Mouse (Mus musculus) brown adipose tissue, adult 24 weeks (tissue): ENCODE results near the gene Dcst2. TPM values are rescaled to one million over a fixed set of nuclear protein-coding genes. Genes with fewer than 3 reads are reported as not detected.
A peak's percentile ranks its signal among the peaks of the same experiment; 100 is the strongest.

Experiments used
- H3K27ac ChIP-seq: fragments of 200-500 bp; replicated peaks from 2 replicates; pipeline ENCODE4 v1.5.1; 2012; ENCODE audit warnings: low read depth, mild to moderate bottlenecking, low read length
- H3K4me1 ChIP-seq: fragments of 200-500 bp; 2 replicates; pipeline ENCODE4 v1.6.1; 2012; ENCODE audit warnings: low read length, mixed read lengths; ENCODE audit not compliant: control insufficient read depth, insufficient read depth, insufficient read length
- H3K4me3 ChIP-seq: fragments of 200-500 bp; 2 replicates; pipeline ENCODE4 v1.5.1; 2012; ENCODE audit warnings: low read depth, mild to moderate bottlenecking, low read length, moderate library complexity; ENCODE audit not compliant: insufficient read depth
- polyA plus RNA-seq: library from polyadenylated mRNA; stranded (reverse); fragments of >200 nt; gene quantifications from 2 replicates; pipeline ENCODE4 v1.2.4, GENCODE M21; 2012; ENCODE audit not compliant: missing spikeins, insufficient read depth, insufficient read length

Dcst2 gene
- polyA plus RNA-seq, 1 experiment = 1.2 TPM

DNA sequence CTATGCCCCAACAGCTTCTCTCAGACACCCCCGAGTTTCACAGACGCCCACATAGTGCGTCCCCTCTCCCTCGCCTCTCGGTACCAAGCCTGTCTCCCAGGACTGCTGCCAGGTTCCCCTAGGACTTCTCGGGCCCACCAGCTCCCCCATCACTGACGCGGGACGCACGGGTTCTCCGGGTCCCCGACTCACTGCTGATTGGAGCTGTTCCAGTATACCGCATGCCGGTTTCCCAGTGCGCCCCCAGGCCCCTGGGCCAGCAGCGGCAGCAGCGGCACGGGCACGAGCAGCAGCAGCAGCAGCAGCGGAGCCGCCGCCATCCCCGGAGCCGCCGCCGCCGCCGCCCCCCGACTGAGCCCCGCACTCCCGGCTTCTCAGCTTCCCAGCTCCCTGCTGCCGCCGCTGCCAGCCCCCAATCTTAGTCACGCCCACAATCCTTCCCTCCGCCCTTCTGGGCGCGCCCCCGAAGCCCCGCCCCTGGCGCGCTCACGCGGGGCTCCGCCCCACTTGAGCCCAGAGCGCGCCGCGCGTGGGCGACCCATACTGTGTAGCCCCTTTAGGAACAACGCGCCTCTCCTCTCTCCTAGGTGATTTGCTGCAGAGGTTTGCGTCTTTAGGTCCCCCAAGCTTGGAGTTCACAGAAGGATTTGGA lies 39.1 kb upstream of the Dcst2 start, which contains the start of gene Efna3:
Efna3 (minus strand) TSS at position 452 of the 652 bp plus-strand sequence.
- H3K27ac ChIP-seq = no peak within 1 kb of the TSS
- peak within 1 kb of the TSS; percentile 54 for H3K4me3 ChIP-seq
- H3K4me1 ChIP-seq = peaks cover 16% of the 10 kb centered on the region; the same call in 1 of the 2 replicates

DNA sequence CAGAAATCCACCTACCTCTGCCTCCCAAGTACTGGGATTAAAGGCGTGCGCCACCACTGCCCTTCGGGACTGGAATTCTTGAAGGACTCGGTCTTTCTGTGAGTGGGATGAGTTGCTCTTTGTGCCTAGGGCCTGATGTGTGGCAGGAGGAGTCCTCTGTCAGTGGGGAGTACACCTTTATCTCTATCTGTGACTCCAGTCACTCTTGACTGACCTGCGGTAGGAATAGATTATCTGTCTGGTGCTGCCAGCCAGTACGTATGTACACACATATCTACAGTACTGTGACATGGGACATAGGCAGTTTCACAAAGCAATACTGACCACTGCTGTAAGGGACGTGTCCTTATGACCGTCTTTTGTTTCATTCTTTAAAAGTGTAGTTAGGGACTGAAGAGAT lies 35.9 kb upstream of the Dcst2 start:
- H3K4me1 ChIP-seq = peaks cover 14% of the 10 kb centered on the region; the same call in 1 of the 2 replicates
- H3K27ac ChIP-seq = no peak overlapping the region
- H3K4me3 ChIP-seq = no peak overlapping the region

DNA sequence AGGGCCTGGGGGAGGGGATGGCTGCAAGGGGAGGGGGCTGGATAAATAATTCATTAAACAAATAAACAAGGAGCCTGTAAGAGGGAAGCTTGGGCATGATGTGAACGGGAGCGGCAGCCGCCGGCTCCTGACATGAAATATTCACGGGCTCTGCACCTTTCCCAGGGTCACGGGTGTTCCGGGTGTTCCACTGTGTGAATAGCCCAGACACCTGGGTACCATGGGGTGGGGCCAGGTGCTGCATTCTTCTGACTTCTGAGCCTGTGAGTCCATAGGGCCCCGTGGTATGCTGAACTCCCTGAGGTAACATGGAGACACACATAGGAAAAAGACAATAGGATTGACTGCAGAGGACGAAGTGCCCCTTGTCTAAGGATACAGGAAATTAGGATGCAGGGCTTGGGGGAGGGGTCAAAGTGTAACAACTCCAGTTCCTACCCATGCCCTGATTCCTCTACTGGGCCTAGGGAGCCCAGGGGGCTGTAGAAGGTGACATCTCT lies 34.4 kb upstream of the Dcst2 start:
- H3K4me1 ChIP-seq = peaks cover 1% of the 10 kb centered on the region; the same call in 1 of the 2 replicates
- no peak overlapping the region for H3K27ac ChIP-seq
- no peak overlapping the region for H3K4me3 ChIP-seq

DNA sequence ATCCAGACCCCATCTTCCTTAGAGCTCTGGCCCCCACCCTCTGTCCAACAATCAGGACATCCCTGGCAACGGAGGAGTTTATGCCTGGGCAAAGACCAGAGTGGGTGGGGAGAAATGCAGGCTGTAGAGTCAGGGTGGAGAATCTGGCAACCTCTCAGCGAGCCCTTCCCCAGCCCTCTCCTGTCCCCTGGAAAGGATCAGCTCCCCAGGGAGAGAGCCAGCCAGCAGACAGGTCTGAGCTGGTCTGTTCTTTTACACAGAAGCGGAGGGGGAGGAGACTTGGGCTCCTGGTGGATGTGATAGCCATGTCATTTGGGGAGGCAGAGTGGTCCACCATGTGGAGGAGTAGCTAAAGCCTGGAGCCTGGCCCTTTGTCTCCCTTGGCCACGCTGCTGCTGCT lies 33.2 kb upstream of the Dcst2 start:
- H3K27ac ChIP-seq = no peak overlapping the region

DNA sequence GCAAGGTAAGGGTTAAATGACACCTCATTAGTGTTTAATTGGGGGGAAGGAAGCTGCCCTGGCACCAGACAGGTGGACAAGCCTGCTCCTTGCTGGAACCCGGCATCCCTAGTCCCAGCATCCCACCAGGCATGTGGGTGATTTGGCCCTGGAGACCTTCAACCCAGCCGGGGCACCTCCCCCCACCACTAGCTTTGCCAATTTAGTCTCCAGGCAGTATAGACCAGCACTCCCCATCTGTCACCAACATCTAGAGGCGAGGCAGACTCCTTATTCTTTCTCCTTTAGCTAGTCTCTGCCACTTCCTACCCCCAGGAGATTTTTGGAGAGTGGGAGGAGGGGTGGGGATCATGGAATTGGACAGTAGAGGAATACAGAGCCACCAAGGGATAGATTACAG lies 31.4 kb upstream of the Dcst2 start:
- no peaks in the 10 kb centered on the region for H3K4me1 ChIP-seq
- H3K4me3 ChIP-seq = no peak overlapping the region
- no peak overlapping the region for H3K27ac ChIP-seq

More for the DNA sequence above, 33.2 kb upstream of the Dcst2 start:
- no peaks in the 10 kb centered on the region for H3K4me1 ChIP-seq
- H3K4me3 ChIP-seq = no peak overlapping the region

DNA sequence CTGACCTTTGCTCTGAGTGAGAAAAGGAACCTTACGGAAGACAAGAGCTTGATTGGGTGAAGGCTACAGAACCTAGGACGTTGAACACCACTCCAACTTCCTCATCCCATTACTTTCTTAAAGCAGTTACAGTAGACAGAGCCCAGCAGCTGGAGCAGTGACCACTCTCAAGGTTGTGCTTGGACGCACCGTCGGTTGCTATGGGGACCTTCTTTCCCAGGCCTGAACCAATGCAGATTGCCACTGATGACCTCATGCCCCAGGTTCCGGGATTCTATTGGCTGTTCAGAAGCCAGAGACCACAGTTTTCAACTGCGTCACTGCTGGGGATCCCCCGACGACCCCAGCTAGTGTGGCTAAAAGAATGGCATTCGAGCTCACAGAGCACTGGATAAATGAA lies 30.8 kb upstream of the Dcst2 start:
- Histone ChIP-seq H3K4me1 (no peaks in the 10 kb centered on the region), H3K4me3 (no peak overlapping the region), H3K27ac (no peak overlapping the region)

DNA sequence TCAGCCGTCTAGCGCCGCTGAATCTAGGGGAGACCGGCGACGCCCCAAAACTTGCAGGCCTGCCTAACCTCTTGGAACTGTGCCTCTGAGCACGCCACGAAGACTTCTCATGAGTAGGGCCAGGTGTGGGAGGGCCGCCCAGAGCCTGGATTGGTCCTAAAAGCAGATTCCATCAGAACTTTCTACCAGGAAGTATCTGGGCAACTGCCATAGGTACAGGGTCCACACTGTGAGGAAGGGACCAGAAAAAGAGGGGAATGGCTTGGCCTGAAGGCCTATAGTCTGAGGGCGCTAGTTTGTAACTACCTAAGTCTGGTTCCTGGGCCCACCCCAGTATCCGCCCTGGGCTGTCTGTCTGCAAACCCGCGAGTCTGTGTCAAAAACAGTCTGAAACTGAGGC lies 30.2 kb upstream of the Dcst2 start:
- Histone ChIP-seq H3K27ac (no peak overlapping the region), H3K4me1 (no peaks in the 10 kb centered on the region), H3K4me3 (no peak overlapping the region)

DNA sequence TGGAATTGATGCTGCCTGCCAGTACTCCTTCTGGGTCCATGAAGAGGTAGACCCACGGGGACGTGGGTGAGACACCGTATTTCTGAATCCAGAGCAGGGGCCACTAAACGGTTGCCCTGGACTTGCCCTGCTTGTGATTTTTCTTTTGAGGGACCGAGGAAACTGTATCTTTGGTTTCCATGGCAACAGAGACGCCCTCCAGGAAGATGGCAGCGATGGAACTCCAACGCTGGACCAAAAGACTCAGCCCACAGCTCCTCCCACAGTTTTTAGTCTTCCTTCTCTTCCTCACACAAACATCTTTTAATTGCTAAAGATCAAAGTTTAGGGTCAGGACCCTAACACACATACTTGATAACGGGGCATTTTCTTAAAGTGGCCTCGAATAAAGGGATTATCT lies 29.8 kb upstream of the Dcst2 start:
- H3K27ac ChIP-seq = no peak overlapping the region
- H3K4me3 ChIP-seq = no peak overlapping the region
- no peaks in the 10 kb centered on the region for H3K4me1 ChIP-seq

DNA sequence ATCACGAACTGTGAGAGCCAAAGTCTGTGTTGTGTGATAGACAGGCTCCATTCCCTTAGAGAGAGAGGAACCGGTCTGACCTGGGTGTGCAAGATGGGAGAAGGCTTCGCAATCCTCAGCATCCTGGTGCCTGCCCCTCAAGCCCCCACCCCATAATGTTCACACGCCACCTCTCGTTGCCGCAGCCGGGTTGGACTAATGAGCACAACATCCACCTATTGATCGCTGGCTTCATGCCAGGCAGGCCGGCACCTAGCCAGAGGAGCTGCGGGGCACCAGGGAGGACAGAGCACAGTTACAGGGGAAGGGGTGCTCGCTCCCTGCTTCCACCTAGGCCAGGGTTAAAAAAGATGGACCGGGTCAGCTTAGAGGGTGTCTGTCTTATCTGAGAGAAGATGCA lies 29.3 kb upstream of the Dcst2 start:
- H3K4me1 ChIP-seq = no peaks in the 10 kb centered on the region
- no peak overlapping the region for H3K27ac ChIP-seq
- no peak overlapping the region for H3K4me3 ChIP-seq

DNA sequence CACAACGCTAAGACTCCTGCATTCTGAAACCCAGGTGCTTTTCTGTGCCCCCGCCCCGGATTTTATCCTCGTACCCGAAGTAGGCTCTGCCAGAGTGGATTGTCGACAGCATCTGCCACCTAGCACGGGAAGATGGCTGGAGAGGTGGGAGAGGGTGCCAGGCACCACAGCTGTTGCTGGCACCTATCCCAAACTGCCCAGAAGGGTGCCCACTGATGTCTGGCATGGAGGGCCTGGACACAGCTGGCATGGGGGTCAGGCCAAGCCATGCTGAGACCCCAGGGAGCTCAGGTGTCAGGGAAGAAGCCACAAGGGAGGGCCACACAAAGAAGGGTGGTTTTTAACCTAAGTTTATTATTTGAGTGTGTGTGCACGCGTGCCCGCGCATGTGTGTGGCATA lies 28.7 kb upstream of the Dcst2 start:
- H3K27ac ChIP-seq = no peak overlapping the region
- H3K4me1 ChIP-seq = no peaks in the 10 kb centered on the region
- H3K4me3 ChIP-seq = no peak overlapping the region

DNA sequence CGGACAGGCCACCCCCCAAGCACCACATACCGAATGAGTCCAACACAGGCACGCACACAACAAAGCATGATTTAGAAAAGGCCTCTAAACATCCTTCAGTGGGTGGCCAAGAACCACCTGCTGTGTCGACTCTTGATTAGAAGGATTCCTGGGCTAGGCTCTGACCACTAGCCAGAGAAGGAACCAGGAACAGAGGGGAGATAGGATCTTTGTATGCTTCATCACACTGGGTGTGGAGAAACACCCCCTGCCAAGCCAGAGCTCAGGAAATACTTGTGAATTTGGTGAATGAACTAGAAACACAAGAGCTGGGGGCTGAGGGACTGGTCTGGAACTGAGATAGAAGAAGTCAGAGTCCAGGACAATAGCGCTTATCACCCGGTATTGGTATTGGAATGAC lies 25.2 kb upstream of the Dcst2 start:
- Histone ChIP-seq H3K4me3 (peak overlapping the region; percentile 64; the same call in 1 of the 2 replicates), H3K27ac (no peak overlapping the region), H3K4me1 (no peaks in the 10 kb centered on the region)

DNA sequence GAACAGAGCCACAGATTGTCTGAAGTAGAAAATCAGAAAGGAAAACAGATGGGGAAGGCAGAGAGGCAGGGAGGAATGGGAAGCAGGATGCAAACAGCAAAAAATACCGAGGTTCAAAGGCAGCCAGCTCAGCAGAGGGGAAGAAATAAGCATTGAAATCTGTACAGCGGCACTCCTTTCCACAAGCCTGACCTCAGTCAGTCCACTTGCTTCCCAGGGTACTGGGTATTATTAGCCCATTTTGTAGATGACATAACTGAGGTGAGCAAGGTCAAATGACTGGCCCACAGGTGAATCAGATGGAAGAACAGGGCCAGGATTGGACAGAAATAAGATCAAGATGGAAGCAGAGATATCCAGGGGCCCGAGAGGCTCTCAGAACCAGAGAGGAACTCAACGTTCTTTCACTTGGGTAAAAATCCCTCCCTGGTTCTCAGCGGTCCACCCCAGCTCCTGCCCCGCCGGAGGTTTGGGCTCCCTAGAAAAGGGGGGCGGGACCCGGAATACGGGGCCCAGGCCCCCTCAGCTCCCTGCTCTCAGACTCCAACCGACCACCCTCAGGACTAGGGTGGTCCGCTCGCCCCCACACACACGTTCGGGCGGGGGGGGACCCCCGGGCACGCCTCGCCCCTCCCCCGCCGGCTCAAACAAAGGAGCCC lies 24.6 kb upstream of the Dcst2 start:
- no peak overlapping the region for H3K27ac ChIP-seq
- H3K4me3 ChIP-seq = peak overlapping the region; percentile 64
- H3K4me1 ChIP-seq = no peaks in the 10 kb centered on the region

DNA sequence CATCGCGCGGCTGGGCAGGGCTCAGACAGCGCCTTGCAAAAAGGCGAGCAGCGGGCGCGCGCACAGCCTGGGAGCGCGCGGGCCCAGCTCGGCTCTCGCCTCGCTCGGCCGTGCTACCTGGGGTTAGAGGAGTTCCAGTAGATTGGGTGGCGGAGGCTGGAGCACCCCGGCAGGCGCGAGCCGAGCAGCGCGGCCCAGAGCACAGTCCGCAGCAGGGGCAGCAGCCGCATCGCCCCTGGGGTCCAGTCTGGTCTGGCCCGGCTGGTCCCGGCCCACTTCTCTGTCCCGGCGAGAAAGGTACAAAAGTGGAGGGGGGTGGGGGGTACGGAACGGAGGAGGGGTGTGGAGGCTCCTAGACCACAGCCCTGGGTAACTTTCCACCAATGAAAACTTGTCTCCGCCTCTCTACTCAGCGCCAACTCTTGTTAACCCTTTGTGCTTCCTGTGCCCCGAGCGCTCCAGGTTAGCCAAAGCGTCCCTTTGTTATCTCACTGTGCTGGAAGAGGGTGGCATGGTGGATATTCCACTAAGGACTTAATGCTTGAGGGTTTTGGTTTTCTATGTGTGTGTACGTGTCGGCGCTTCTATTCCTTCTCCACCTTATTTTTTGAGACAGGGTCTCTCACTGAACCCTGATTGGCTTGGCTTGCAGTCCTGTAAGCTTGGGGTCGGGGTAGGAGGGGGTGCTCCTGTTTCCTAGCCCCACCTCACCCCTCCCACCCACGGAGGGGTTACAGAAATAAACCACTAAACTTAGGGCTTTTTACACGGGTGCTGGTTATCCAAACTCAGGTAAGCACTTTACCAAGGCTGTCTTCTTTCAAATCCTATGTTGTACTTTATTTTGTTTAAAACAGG lies 23.8 kb upstream of the Dcst2 start, which contains the start of gene Efna4:
Efna4 (minus strand) TSS at position 308 of the 858 bp plus-strand sequence.
- Histone ChIP-seq H3K4me3 (peak within 1 kb of the TSS; percentile 64), H3K27ac (no peak within 1 kb of the TSS)

DNA sequence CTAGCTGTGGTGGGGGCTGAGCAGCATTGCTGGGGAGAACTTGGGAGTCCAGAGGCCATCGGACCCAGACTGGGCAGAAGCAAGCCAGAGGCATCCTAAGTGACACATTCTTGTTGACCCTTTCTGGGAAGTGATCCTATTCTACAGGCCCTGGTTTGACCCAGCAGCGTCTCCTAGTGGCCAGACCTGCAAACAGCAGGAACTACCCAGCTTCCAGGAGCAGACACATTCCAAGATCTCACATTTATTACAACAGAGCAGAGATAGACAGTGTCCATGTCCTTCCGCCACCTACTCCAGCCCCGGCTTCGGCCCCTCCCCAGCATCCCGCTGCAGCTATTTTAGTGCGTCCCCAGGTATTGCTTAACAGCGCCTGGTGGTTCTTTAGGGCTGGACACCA lies 22.4 kb upstream of the Dcst2 start:
- no peak overlapping the region for H3K4me3 ChIP-seq
- H3K4me1 ChIP-seq = no peaks in the 10 kb centered on the region
- no peak overlapping the region for H3K27ac ChIP-seq

More for the DNA sequence above, 23.8 kb upstream of the Dcst2 start, which contains the start of gene Efna4:
- H3K4me1 ChIP-seq = no peaks in the 10 kb centered on the region

DNA sequence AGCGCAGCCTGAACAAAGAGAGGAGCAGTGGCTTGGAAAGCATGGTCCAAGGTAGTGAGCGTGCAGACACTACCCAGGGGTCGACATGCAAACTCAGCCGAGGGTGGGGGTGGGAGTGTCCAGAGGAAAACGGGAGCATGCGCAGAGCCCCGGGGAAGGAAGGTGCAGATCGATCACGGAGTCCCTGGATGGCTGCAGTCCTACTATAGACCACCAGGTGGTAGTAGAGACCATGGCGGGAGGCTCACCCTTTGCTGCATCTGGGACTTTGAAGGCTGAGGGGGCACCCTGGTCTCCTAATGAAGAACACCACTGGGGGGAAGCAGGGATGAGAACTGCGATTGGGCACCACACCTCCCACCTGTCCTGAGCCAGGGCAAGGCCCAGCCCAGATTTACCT lies 21.3 kb upstream of the Dcst2 start:
- H3K4me3 ChIP-seq = no peak overlapping the region

More for the DNA sequence above, 21.3 kb upstream of the Dcst2 start:
- Histone ChIP-seq H3K27ac (no peak overlapping the region), H3K4me1 (no peaks in the 10 kb centered on the region)
